Mouse (Mus musculus) heart, postnatal 0 days (tissue): ENCODE data around the gene Ralbp1. TPM values are rescaled to one million over a fixed set of nuclear protein-coding genes. Genes with fewer than 3 reads are reported as not detected.

Experiments
- ATAC-seq: fragments of 200-750 bp; cut with Nextera tagmentation; 2 replicates; pipeline ENCODE4 v1.8.0; 2017; ENCODE audit warnings: low read depth, moderate number of reproducible peaks, moderate library complexity; ENCODE audit not compliant: insufficient read depth
- DNase-seq: peaks from one replicate; pipeline ENCODE4 v3.0.0-alpha.2; 2016; ENCODE audit warnings: low spot score
- H3K27ac ChIP-seq: fragments of 300-500 bp; sonication (generic); 2 replicates; pipeline ENCODE4 v1.5.1; 2014; ENCODE audit warnings: low read depth, mild to moderate bottlenecking
- H3K27me3 ChIP-seq: fragments of 300-500 bp; sonication (generic); 2 replicates; pipeline ENCODE4 v1.6.1; 2014; ENCODE audit warnings: low read length, mixed read lengths; ENCODE audit not compliant: control insufficient read depth, insufficient read depth
- H3K36me3 ChIP-seq: fragments of 300-500 bp; sonication (generic); replicated peaks from 2 replicates; pipeline ENCODE4 v1.6.1; 2014; ENCODE audit warnings: low read length, mixed read lengths; ENCODE audit not compliant: control insufficient read depth, insufficient read depth
- H3K4me1 ChIP-seq: fragments of 300-500 bp; sonication (generic); 2 replicates; pipeline ENCODE4 v1.6.1; 2014; ENCODE audit warnings: antibody characterized with exemption; ENCODE audit not compliant: control insufficient read depth, insufficient read depth
- H3K4me2 ChIP-seq: fragments of 300-500 bp; sonication (generic); 2 replicates; pipeline ENCODE4 v1.6.1; 2014; ENCODE audit warnings: low read depth, mild to moderate bottlenecking, low read length, moderate library complexity
- H3K4me3 ChIP-seq: fragments of 300-500 bp; sonication (generic); 2 replicates; pipeline ENCODE4 v1.5.1; 2014; ENCODE audit warnings: low read depth, low read length
- H3K9ac ChIP-seq: fragments of 300-500 bp; sonication (generic); replicated peaks from 2 replicates; pipeline ENCODE4 v1.6.1; 2014; ENCODE audit warnings: low read depth, low read length, mixed read lengths
- H3K9me3 ChIP-seq: fragments of 300-500 bp; sonication (generic); replicated peaks from 2 replicates; pipeline ENCODE4 v1.6.1; 2016; ENCODE audit warnings: low read length; ENCODE audit not compliant: control insufficient read depth
- CTCF ChIP-seq: IDR thresholded peaks from 2 replicates; pipeline ENCODE4 v1.5.1; 2016; ENCODE audit warnings: antibody characterized with exemption, control low read depth, low read depth
- EP300 ChIP-seq: IDR thresholded peaks from 2 replicates; pipeline ENCODE4 v1.6.1; 2016; ENCODE audit warnings: antibody characterized with exemption, low read depth
- WGBS: fragments of 180-500 bp; shearing (Covaris S2); extraction: QIAGEN DNeasy Blood & Tissue Kit; methylation state at CpG from one replicate; pipeline ENCODE4 v1.1.7; 2014; 5-methylcytosine and 5-hydroxymethylcytosine counted together
- polyA plus RNA-seq: library from polyadenylated mRNA; unstranded; fragments of >200 nt; fragmentation: Nextera tagmentation; extraction: Ambion mirVana; gene quantifications from 2 replicates; pipeline ENCODE4 v1.2.1, GENCODE M21; 2015
- total RNA-seq: library from RNA; depleted of rRNA; stranded (reverse); fragments of >200 nt; gene quantifications from 2 replicates; pipeline ENCODE4 v1.2.3, GENCODE M21; 2014; ENCODE audit warnings: low replicate concordance

The Ralbp1 gene
- total and polyA plus RNA-seq, 2 experiments from 2014 or later = 37.9 to 39.0 TPM

- no peak overlapping the region for H3K27ac ChIP-seq
- WGBS = 89% methylated on average over 8 of the region's 8 CpGs
- H3K4me2 ChIP-seq = no peak overlapping the region
- H3K9me3 ChIP-seq = no peaks in the 10 kb centered on the region
- ATAC-seq (no peak), DNase-seq (no peak)
- H3K9ac ChIP-seq = no peak overlapping the region
- TF ChIP-seq CTCF (no peak), EP300 (no peak)
- H3K36me3 ChIP-seq = peaks cover 71% of the 10 kb centered on the region
- H3K4me1 ChIP-seq = no peaks in the 10 kb centered on the region
- H3K27me3 ChIP-seq = no peaks in the 10 kb centered on the region
- no peak overlapping the region for H3K4me3 ChIP-seq
Measured at GRCm38 (mm10) chr17:65813763-65814162, 71.8 kb downstream of the Ralbp1 start.

GRCm38 (mm10) chr17:65811032-65811431 is 74.6 kb downstream of the Ralbp1 start:
- peaks cover 60% of the 10 kb centered on the region for H3K36me3 ChIP-seq
- no peak overlapping the region for H3K4me3 ChIP-seq
- DNase-seq (no peak), ATAC-seq (no peak)
- no peak overlapping the region for H3K9ac ChIP-seq
- no peaks in the 10 kb centered on the region for H3K9me3 ChIP-seq
- WGBS = 89% methylated on average over 5 of the region's 5 CpGs
- TF ChIP-seq EP300 (no peak), CTCF (no peak)
- no peak overlapping the region for H3K4me2 ChIP-seq
- H3K27me3 ChIP-seq = no peaks in the 10 kb centered on the region
- no peak overlapping the region for H3K27ac ChIP-seq
- H3K4me1 ChIP-seq = no peaks in the 10 kb centered on the region

GRCm38 (mm10) chr17:65806416-65806815 is 79.2 kb downstream of the Ralbp1 start:
- Histone ChIP-seq H3K4me3 (no peak overlapping the region), H3K4me1 (no peaks in the 10 kb centered on the region), H3K36me3 (peaks cover 29% of the 10 kb centered on the region), H3K27me3 (no peaks in the 10 kb centered on the region), H3K9ac (no peak overlapping the region), H3K27ac (no peak overlapping the region), H3K4me2 (no peak overlapping the region), H3K9me3 (no peaks in the 10 kb centered on the region)
- ATAC-seq (no peak), DNase-seq (no peak)
- no peak for TF ChIP-seq CTCF
- 88% methylated on average over 2 of the region's 2 CpGs for WGBS

GRCm38 (mm10) chr17:65805966-65806365 is 79.6 kb downstream of the Ralbp1 start:
- Histone ChIP-seq H3K9me3 (no peaks in the 10 kb centered on the region), H3K9ac (no peak overlapping the region), H3K4me1 (no peaks in the 10 kb centered on the region), H3K27me3 (no peaks in the 10 kb centered on the region), H3K36me3 (peaks cover 25% of the 10 kb centered on the region), H3K27ac (no peak overlapping the region), H3K4me2 (no peak overlapping the region), H3K4me3 (no peak overlapping the region)
- DNase-seq (no peak), ATAC-seq (no peak)
- WGBS = 66% methylated on average over 4 of the region's 4 CpGs
- TF ChIP-seq CTCF (no peak), EP300 (no peak)

- Histone ChIP-seq H3K9me3 (no peaks in the 10 kb centered on the region), H3K4me2 (no peak overlapping the region), H3K4me3 (no peak overlapping the region), H3K9ac (no peak overlapping the region), H3K27ac (no peak overlapping the region), H3K4me1 (peaks cover 7% of the 10 kb centered on the region; the same call in 1 of the 2 replicates), H3K27me3 (no peaks in the 10 kb centered on the region), H3K36me3 (peaks cover 13% of the 10 kb centered on the region)
- DNase-seq (no peak), ATAC-seq (no peak; the same call in 1 of the 2 replicates)
- TF ChIP-seq CTCF = no peak
- TF ChIP-seq EP300 = no peak
- 67% methylated on average over 4 of the region's 4 CpGs for WGBS
Measured at GRCm38 (mm10) chr17:65802026-65802425, 83.6 kb downstream of the Ralbp1 start.

GRCm38 (mm10) chr17:65800451-65800850 is 85.1 kb downstream of the Ralbp1 start:
- no peak overlapping the region for H3K27ac ChIP-seq
- peaks cover 7% of the 10 kb centered on the region; the same call in 1 of the 2 replicates for H3K4me1 ChIP-seq
- no peak for ATAC-seq
- TF ChIP-seq EP300 = no peak
- H3K4me2 ChIP-seq = no peak overlapping the region
- DNase-seq = no peak
- H3K4me3 ChIP-seq = no peak overlapping the region
- H3K9me3 ChIP-seq = no peaks in the 10 kb centered on the region
- 89% methylated on average over 6 of the region's 6 CpGs for WGBS
- no peak overlapping the region for H3K9ac ChIP-seq
- H3K36me3 ChIP-seq = peaks cover 16% of the 10 kb centered on the region; the same call in 1 of the 2 replicates
- H3K27me3 ChIP-seq = no peaks in the 10 kb centered on the region
